Mouse (Mus musculus): ENCODE results near the gene Pds5b.
A peak's percentile ranks its signal among the peaks of the same experiment; 100 is the strongest.
"Not testable (repeated sequence)": the region's sequence is repeated elsewhere in the genome, so short reads cannot be mapped to it uniquely, and the experiment has no call there.

Gene Pds5b

DNA sequence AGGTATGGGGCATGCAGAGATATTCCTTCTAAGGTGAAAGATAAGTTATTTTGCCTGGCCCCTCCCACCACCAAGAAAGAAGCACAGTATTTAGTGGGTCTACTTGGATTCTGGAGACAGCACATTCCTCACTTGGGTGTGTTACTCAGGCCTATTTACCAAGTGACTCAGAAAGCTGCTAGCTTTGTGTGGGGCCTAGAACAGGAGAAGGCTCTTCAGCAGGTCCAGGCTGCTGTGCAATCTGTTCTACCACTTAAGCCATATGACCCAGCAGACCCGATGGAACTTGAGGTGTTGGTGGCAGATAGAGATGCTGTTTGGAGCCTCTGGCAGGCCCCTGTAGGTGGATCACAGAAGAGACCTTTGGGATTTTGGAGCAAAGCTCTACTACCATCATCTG is 33.1 kb downstream of the Pds5b start:
- not testable (repeated sequence) for DNase-seq

DNA sequence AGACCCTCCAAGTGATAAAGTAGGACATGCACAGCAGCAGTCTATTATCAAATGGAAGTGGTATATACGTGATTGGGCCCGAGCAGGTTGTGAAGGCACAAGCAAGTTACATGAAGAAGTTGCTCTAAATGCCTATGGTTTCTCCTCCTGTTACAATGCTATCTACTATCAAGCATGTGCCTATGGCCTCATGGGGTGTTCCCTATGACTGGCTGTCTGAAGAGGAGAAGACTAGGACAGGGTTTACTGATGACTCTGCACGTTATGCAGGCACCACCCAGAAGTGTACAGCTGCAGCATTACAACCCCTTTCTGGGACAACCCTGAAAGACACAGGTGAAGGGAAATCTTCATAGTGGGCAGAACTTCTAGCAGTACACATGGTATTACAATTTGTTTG is 33.6 kb downstream of the Pds5b start:
- not testable (repeated sequence) for DNase-seq

DNA sequence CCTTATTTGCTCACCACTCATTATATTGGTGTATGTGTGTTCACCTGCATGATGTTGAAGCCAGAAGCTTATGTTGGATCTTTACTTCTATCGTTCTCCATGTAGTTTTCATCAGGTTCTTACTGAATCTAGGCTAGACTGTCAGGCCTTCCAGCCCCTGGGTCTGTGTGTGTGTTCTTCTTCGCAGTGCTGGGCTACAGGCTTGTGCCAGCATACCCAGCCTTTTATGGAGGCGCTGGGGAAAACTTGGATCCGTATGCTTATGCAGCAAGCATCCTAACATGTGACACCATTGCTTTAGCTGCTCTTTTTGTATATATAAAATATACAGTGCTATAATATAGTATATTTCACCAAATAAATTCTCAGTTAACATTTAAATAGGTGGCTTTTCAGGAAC is 38.0 kb downstream of the Pds5b start:
- no peak for DNase-seq

DNA sequence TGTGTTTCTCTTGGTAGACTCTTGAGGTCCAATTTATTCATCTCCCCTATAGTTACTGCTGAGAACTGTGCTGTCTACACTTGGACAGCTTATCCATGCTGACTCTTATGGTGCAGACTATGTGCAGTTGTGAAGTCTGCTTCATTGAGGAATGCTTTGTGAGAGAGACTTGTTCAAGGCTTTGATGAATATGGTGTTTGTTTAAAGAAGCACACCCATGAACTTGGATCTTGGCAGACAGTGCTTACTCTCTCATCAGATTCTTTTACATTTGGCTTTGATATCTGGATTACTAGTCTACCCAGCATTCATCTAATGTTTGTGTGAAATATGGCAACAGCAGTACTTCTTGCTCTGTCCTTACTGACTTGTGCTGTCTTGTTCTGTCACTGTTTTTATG is 39.9 kb downstream of the Pds5b start:
- no peak for DNase-seq

DNA sequence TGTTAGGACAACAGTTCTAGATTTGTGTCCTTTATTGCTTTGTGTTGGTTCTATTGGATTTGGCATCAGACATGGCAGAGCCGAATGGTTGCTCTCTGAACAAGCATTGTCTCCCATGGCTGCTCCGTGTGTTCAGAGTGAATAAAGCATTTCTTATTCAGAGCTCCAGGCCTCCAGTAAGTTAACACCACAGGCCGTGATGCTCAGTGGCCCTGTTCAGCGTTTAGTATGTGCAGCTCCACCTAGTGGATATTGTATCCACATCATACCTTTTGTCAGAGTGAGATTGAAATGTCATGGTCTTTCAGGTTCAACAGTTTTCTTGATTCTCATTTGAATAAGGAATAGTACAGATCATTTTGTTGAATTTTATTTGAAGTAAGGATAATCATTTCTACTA is 44.2 kb downstream of the Pds5b start:
- peak; percentile 6 for DNase-seq

DNA sequence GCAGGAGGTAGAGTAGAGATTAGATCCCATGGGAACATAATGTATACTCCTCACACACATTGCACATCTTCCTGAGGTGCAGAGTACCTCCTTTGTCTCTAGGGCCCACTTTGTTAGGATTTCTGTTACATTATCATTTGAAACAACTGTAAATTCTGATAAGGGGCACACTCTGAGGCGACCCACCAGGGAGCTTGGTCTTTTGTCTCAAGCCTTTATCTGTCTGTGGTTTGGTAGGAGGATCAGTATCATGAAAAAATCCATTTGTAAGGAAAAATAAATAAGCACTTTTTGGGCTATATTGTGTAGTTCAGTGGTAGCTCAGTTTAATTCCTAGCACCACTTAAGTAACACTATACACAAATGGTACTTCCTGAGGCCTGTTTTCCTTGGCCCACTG is 51.1 kb downstream of the Pds5b start:
- no peak for DNase-seq

DNA sequence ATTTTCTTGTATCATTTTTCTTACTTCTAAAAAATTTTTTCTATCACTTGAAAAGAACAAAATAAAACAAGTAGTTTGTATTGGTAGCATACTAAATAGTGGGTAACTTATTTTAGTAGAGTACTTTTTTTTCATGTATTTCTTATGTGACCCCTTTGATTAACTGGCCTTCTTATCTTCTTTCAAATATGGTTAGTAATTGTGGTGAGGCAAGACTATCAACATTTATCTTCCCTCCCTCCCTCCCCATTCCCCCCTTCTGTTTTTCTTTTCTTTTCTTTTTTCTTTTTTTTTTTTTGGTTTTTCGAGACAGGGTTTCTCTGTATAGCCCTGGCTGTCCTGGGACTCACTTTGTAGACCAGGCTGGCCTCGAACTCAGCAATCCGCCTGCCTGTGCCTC is 63.5 kb downstream of the Pds5b start:
- not testable (repeated sequence) for DNase-seq

DNA sequence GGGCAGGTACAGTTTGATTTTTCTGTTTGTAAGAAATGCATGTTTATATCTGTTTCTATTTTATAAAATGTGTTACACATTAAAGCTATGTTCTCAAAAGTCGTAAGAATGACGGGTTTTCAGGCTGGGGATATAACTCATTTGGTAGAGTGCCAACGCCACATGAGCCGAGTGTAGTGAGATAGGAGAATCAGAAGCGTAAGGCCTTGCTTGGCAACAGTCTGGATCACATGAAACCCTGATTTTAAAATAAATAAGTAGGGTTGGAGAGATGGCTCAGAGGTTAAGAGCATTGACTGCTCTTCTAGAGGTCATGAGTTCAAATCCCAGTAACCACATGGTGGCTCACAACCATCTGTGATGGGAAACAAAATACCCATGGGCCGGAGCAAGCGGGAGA is 65.8 kb downstream of the Pds5b start:
- no peak for DNase-seq

DNA sequence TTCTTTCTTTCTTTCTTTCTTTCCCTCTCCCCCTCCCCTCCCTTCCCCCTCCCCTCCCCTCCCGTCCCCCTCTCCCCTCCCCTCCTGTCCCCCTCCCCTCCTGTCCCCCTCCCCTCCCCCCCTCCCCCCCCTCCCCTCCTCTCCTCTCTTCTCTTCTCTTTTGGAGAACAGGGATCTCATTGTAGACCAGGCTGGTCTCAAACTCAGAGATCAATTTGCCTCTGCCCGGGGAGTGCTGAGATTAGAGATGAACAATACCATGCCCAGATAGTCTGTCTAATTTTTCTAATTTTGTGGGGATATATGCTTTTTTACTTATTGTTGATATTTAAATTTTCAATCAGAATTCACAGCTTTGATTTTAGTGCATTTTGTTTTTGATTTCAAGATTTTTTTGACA is 67.1 kb downstream of the Pds5b start:
- no peak for DNase-seq

DNA sequence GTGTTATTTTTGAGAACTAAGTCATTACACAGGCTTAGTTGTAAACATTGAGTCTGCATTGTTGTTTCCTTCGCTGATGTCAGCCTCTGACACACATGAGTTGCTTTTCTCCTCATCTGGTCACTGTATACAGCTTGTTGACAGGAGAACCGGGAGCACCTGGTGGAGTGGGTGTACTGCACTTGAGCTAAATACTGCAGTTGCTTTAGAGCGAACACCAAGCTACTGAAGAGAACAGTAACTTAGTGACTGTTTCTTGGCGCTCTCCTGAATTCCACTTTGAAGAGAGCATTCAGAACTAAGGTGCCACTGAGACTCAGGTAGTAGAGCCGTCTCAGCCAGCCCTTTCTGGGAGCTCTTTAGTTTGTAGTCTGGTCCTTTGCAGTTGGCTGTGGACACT is 83.1 kb downstream of the Pds5b start:
- no peak for DNase-seq

DNA sequence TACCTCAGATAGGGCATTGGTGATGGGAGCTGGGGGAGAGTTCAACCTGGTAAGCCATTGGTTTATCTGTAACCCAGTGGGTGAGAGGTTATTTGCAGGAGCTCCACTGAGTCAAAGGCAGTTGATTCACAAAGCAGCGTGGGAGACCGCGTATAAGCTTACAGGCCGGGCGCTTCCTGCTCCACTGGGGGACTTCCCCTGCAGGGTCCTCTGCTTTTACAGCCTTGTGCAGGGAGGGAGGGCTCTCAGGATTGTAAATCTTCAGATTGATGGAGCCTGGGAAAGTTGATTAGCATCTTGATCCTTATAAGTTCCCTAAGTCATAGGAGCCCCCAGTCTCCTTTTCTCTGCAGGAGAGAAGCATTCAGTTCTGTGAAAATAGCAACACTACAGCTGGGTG is 98.9 kb downstream of the Pds5b start:
- no peak for DNase-seq

DNA sequence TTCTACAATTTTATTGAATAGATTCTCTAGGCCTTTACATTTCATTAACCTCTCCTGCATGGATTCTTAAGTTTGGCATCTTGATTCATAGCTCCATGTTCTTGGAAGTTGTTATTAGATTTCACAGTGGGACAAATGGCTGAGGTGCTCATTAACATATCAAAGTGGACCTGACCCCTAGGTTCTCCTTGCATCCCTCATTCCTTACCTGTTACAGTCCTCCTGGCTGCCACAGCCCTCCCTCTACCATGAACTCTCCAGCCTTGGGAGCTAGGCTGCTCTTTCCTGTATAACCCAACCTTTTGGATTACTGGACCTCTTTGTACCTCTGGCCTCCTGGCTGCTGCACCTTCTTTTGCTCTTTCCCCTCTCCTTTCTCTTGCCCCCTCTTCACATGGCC is 99.5 kb downstream of the Pds5b start:
- no peak for DNase-seq

DNA sequence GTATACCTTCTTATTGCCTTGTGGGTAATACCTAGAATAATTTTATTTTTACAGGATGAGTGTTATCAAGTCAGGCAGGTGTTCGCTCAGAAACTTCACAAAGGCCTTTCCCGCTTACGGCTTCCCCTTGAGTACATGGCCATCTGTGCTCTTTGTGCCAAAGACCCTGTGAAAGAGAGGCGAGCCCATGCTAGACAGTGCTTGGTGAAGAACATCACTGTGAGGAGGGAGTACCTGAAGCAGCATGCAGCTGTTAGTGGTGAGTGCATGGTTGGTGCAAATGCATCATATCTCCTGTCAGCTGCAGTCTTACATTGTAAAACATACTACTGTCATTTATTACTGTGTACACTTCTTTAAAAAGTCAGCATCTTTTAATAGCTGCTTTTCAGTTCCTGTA is 114.7 kb downstream of the Pds5b start:
- no peak for DNase-seq

DNA sequence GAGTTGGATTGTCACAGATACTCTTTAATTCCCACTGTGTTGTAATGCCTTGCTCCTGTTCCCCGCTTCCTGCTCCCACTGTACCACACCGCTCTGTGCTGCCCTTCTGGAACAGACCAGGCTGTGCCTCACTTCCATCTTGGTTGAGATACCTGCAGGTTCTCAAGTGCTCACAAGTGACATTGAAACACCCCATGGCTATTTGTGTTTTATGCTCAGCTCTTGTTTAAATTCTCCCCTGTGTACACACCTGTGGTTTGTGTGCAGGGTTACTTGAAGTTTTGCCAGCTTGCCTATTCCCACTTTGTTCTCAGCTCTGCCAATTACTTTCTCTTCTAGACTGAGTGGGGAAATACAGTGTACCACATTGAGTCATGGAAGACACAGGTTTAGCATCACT is 115.5 kb downstream of the Pds5b start:
- no peak for DNase-seq

DNA sequence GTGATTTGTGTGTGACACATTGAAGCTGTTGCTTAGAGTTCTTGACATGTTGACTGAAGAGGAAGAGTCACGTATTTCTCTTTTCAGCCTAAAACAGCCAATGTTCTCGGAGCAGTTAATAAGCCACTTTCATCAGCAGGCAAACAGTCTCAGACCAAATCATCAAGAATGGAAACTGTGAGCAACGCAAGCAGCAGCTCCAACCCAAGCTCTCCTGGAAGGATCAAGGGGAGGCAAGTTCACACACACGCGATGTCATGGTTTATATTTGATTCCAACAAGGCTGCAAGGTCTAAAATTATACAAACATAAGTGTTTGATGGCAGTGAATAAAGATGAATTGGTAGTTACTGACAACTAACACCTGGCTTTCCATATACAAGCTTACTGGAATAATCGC is 120.6 kb downstream of the Pds5b start:
- DNase-seq: no peak

DNA sequence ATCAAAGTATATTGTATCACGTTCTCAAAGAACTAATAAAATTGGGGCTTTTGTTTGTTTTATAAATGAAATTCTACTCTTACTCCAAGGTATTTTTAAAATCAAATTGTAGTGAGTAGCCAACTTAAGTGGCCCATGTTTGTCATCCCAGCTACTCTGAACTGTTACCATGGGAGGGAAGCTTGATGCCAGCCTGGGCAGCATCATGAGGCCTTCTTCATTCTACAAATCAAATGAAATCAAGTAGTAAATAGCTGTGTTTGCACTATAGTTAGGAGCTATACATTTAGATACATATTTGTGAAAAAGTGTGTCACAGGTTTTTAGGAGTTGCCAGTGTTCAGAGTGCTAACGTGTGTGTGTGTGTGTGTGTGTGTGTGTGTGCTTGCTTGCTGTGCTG is 126.5 kb downstream of the Pds5b start:
- DNase-seq: no peak

DNA sequence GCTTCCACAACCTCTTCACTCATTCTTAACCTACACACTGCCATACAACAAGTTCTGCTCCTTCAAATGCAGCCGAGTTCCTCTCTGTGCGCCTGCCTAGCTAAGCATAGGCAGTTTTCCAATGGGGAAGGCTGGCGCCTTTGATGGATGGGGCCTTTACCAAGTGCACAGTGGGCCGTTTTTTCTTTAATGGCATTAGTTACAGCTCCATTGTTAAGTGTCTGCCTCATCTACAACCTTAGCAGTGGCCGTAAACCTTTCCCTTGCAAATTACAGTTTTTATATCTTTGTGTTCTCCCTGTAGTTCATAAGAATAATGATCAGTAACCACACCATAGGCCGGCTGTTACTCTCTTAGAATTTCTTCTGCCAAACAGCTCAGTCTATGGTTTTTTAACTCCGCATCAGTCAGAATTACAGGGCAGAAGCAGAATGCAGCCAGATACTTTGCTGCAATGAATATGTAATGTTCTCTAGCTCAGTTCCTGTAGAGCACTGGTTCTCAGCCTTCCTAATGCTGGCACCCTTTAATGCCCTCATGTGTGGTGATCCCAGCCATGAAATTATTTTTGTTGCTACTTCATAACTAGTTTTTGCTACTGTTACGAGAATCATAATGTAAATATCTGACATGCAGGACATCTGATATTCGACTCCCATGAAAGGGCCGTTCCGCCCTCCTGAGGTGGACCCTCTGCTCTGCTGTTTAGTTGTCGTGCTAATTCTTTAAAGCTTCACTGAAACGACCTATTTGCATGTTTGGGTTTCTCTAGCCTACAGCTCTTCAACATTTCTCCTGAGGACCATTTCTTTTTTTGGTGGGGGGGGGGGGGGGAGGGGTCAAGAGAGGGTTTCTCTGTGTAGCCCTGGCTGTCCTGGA is 140.8 kb downstream of the Pds5b start:
- no peak for DNase-seq

DNA sequence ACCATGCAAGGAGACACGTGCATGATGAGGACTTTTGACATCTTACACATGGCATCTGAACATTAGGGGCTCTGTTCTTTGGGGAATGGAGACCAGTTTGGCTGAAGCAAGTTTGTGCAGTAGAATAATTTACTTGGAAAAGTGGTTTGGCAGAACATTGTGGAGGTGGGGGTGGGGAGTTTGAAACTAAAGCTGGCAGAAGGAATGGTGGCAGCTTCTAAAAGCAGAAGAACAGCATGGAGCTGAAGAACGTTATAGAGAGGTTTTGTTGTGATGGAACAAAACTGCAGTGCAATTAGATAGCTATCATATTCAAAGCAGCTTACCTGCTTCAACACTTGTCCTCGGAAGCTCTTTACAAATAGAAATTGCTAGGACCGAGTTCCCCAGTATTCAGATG is 141.9 kb downstream of the Pds5b start:
- no peak for DNase-seq

DNA sequence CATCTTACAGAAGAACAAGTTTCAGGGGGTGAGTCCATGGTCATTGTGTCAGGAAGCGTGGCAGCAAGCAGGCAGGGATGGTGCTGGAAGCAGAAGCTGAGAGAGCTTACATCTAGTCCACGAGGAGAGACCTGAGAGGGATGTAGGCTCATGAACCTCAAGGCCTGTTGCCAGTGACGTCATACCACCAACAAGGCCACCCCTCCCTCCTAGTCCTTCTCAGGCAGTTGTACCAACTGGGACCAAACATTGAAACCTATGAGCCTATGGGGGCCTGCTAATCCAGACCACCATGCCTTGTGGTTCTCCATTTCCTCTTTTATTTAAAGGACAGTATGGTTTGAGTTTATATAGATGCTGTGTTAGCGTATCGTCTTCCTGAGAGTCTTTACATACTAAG is 143.2 kb downstream of the Pds5b start:
- DNase-seq: no peak

DNA sequence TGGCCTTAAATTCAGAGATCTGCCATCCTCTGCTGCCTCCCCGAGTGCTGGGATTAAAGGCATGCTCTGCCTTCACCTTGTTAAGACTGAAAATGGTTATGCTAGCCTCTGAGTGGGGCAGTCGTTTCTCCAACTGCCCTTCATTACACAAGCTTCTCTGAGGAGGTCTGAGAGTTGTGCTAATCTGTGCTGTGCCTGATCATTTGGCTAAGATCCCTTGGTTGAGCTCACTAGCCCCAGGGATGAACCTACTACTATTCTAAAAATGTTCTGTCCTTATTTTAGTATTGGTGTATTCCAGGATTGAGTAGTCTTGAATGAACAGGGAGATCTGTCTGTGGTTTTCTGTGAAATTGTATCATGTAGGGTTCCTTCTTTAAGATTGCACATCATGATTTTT is 144.5 kb downstream of the Pds5b start:
- DNase-seq: no peak

DNA sequence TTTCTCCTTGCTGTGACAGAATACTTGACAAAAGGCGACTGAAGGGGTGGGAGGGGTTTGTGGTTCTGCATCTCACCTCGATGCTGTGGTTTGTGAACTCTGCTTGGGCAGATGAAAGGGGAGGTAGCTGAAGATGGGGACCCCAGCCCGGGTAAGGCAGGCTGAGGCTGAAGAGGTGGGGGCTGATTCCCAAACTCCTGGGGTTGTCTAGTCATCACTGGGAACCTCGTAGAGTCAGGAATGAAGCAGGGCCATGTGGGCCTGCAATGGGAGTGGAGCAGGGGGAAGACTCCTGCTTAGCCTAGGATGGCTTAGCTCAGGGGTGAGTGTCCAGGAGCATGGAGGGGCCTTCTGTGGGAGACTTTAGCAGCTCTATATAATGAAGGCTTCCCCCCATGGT is 145.3 kb downstream of the Pds5b start:
- DNase-seq: no peak

DNA sequence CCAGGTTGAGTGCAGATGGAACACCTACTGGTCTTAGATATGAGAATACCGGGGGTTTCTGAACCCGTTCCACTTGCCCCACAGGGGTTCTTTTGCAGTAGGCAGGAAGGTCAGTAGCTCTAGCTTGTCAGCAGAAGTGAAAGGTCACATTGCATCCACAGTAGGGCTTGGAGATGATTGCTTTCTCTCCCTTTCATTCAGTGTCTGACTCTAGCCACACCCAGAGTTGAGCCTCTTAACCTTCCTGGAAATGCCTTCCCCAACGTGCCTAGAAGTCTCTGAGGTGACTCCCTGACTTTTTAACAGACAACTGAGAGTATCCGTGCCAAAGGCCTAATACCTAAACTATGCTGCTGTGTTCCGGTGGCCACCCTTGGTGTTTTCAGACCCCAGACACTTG is 146.0 kb downstream of the Pds5b start:
- no peak for DNase-seq

DNA sequence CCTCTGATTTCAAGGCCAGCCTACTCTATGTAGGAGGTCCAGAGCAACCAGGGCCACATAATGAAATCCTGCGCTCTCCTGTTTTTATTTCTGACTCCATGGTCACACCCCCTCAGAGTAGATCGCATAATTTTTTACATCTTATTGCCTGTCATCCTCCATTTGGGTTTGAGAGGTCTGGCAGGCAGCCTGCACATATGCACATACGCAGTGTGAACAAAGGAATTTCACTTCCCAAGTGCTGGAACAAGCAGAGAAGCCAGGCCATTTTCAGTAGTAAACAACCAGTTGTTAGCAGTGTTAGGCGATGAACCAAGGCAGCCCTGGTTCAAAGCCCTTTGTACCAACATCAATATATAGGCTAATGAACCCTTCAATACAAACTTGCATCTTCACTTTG is 147.6 kb downstream of the Pds5b start:
- no peak for DNase-seq

DNA sequence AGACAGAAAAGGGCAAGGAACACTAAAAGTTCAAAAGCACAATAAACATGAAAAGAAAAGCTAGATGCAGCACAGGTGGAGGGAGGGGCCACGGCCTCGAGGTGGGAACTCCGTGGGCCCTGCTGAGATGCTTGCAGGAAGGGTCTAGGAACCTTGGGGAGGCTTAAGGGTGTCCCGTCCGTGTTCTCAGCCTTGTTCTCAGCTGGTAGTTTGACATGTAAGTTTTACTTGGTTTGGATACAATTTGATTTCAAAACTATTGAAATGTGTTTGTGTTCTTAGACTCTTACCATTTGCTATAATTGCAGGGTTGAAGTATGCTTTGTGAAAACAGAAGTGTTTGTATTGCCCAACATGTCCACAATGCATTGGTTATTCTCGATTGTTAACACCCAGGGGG is 149.2 kb downstream of the Pds5b start:
- DNase-seq: no peak

DNA sequence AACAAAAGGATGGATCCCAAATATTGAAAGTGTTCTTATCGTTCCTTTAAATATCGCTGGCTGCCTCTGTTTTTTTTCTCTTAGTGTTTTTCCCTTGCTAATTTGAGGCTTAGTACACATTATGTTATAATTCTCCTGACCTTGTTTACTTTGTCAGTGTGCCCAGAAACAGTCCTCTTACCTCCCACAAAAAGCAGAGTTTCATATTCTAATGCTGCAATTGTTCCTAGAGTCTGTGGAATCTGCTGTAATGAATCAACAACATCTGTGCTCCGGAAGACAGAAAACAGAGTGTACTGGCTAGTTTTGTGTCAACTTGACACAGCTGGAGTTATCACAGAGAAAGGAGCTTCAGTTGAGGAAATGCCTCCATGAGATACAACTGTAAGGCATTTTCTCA is 149.8 kb downstream of the Pds5b start:
- DNase-seq: no peak

Measured in kidney, adult 18-20 months (tissue).